Mouse (Mus musculus) layer of hippocampus, postnatal 25 days (tissue): ENCODE data around the gene Tbc1d17. TPM values are rescaled to one million over a fixed set of nuclear protein-coding genes. Genes with fewer than 3 reads are reported as not detected.
A peak's percentile ranks its signal among the peaks of the same experiment; 100 is the strongest.
"Not testable (repeated sequence)": the region's sequence is repeated elsewhere in the genome, so short reads cannot be mapped to it uniquely, and the experiment has no call there.

Source experiments
- DNase-seq, 2 experiments: peaks; one replicate each; pipeline ENCODE4 v3.0.0; 2022; ENCODE audit warnings: mixed read lengths in 2 of 2, low spot score in 1 of 2; ENCODE audit errors: extremely low spot score in 1 of 2
- total RNA-seq, 2 experiments: library from RNA; stranded (reverse); gene quantifications; 2 replicates each; pipeline ENCODE4 v1.2.3; 2021

Gene Tbc1d17
- total RNA-seq, result 10 to 100 TPM; 59.0 to 61.0 TPM

DNA sequence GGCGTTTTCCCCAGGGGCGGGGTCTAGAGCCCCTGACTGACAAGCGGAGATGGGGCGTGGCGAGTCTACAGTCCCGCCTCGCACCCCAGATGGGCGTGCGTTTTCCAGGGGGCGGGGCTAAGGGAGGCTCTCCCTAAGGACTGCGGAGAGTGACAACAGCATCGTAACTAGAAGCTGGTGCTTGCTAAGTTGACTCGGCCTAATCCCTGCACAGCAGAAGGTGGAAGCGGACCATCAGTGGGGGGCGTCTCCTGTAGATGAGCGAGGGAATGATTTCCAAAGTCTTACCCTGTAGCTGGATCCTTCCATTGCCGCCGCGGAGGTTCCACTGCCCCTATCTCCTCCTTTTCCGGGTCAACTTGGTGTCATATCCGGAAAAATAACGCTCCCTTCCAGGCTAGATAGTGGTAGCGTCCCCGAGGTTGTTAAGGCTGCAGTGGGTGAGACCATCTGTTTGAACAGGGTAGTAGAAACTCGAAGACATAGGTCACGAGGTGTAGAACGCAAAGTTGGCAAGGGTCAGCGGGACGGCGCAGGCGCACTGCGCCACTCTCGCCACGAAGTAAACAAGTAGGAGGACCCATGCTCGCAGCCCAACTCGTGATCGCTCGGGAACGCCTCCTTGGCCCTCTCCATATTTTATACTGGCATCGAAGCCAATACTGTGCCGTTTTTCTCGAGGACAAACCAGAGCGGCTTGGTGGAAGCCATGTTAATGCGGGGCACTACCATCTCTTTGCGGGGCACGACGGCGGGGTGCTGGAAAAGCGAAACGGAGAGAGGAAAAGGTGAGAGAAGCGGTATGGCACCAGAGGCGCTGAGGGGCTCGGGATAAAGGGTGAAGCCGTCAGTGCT is at the start of gene Tbc1d17, which contains the start of gene Akt1s1:
Gene Tbc1d17, minus strand, starts transcription at position 519 of the 855 bp plus-strand sequence.
Gene Akt1s1, plus strand, starts transcription at position 431 of the 855 bp plus-strand sequence.
- peak; percentile 97 to 98 for DNase-seq

DNA sequence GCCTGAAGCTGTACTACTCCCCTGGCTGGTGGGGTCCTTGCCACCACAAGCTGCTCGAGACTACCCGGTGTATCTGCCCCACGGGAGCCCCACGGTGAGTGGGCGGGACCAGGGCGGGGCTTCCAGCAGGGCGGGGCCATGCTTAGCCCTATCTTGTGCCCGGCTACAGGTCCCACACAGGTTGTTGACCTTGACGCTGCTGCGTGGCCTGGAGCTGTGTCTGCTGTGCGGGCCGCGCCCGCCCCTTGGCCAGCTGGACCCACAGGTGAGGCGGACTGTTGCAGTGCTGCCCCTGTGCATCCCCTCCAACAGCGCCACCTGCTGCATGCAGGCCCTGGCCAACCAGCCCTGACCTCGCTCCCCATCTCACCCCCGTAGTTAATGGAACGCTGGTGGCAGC is 49.7 kb upstream of the Tbc1d17 start:
- DNase-seq, result no peak

DNA sequence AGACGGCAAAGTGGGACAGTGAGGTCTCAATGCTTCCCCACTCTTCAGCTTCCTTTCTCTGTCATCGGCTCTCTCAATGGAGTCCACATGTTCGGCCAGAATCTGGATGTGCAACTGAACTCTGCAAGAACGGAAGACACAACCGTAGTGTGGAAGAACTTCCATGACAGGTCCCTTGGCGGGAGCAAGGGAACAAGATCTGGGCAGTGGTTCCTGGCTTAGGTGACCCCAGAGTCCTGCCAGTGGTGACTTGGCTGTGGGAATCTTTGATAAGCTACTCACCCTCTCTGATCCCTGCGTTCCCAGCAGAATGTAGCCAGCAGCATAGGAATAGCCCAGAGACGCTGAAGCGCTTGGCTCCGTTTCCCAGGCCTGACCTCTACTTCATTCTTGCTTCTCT is 47.6 kb upstream of the Tbc1d17 start:
- DNase-seq, result no peak

DNA sequence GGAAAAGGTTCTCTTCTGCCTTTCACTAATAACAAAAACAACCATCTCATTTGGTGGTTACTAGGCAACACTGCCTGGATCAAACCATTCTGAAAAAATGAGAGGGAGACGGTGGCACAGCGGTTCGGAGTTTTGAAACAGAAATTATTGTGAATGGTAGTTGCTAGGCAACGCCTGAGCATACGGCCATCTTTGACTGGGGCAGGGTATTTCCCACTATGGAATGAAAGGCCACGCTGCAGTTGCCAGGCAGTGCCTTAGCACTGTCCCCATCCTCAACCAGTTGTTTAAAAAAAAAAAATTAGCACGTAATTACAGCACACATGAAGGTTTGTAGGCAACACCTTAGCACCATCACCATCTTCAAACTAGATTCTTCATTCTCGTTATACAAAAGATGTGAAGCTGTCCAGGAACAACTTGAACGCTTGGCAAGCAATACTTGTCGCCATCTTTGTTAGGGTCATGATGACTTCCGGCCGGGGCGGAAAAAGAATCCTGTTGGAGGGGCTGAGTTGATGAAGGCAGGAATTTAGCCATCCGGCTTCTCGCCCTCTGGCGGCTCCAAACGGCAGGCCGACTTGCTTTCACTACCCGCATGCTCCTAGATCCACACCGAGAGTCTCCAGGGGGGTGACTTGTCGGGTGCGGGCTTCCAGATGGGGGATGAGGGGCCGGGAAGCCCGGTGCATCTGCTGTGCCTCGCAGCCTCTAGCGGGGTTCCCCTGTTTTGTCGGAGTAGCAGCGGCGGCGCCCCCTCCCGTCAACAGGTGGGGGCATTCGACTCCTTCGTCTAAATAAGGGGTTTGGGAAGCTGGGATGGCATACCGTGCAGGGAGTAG is 46.9 kb upstream of the Tbc1d17 start, which contains the start of gene Fuz:
Gene Fuz, plus strand, starts transcription at position 487 of the 842 bp plus-strand sequence.
- peak; percentile 76 to 88 for DNase-seq

DNA sequence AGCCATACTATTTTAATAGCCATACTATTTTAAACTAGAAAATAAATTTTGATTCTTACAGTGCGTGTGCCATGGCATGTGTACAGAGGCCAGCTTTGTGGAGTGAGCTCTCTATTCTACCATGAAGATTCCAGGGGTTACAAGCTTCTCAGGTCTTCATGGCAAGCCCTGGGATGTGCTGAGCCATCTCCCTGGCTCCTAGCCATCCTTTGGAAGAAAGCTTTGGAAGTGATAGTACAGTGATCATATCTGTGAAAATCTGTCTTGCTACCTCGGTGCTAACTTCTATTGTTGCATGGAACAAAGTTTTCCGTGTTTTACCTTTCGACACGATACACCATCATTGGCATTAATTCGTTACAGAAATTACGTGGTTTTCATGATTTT is 46.3 kb upstream of the Tbc1d17 start:
- no peak for DNase-seq

DNA sequence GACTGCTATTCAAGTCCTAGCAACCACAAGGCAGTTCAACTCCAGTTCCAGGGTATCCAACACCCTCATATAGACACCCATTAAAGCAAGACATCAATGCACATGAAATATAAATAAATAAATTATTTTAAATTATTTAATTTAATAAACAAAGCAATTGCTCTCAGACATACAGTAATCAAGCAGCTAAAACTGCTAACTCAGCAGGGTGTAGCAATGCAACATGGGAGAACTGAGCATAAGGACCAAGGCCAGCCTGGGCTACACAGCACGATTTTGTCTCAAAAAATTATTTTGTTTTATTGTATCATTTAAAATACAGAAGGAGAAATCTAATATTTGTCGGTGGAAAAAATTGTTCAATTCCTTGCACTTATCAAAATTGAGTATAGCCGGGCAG is 45.3 kb upstream of the Tbc1d17 start:
- no peak for DNase-seq

DNA sequence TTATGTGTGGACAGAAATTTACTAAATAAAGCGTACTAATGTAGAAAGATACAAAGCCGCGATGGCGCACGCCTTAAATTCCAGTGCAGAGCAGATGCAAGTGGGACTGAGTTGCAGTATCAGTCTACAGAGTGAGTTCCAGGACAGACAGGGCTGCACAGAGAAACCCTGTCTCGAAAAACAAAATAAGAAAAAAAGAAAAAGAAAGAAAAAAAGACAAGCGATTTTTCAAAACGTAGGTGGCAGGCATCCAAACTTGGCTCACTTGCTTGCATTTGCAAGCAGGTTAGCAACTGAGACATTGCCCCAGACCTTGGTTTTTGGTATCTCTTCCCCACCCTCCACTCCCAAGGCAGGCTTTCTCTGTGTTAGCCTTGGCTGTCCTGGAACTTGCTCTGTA is 44.3 kb upstream of the Tbc1d17 start:
- no peak for DNase-seq

DNA sequence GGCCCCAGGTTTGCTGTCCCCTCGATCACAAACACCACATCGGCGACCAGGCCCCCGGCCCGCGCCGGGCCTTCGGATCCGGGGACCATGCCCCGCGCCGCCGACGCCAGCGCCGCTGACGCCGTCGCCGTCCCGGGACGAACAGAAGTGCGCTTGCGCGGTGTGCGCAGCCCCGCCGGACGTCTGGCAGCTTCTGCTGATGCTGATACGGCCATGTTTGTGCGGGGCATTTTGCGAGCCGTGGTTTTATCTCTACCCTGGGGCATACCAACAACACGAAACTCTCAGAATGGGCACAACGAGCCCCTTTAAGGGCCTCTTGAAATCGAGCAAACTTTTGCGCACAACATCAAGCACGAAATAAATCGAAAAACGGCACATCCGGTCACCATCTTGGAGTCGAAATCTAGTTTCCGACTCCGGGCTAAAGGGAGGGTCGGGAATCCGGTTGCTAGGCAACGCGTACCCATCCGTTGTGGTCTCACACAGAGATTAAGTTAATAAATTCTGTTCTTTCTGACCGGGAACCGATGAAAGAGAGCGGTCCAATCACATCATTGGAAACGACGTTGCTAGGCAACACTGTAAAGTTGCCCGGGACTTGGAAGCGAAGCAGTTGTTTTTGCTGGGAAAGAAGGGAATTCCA is 43.5 kb upstream of the Tbc1d17 start, which contains the start of gene Med25:
Gene Med25, minus strand, starts transcription at position 437 of the 646 bp plus-strand sequence.
- peak; percentile 76 to 89 for DNase-seq

DNA sequence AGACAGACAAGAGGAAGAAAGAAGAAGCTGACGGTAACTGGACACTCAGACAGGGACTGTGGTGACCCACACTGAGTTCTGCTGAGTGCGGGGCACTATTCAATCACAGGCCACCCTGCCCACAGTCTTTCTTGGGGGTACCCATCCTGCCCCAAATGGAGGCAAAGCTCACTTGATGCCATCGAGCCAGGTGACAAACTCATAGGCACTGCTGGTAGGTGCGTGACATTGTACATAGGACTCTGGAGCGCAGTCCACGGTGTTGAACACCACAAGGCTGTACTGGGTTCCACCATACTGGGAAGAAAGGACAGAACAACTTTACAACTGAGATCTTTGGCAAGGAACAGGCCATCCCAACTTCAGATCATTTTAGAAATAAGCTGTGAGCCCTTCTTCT is 42.7 kb upstream of the Tbc1d17 start:
- DNase-seq, result no peak

DNA sequence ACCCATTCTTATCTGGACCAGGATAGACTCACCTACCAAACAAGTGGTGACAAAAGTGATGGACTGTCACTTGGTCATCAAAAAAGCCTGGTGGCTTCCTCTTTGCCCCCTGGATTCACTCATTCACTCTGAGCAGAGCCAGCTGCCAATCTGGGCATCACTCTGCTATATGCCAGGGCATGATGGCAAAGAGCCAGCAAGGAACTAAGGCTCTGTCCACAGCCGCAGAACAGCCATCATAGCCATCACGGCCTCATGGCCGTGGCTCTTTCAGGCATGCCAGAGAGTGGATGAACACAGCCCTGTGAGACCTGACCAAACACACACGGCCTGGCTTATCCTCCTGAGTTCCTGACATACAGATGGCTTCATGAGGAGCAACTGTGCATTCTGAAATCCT is 41.9 kb upstream of the Tbc1d17 start:
- DNase-seq, result no peak

DNA sequence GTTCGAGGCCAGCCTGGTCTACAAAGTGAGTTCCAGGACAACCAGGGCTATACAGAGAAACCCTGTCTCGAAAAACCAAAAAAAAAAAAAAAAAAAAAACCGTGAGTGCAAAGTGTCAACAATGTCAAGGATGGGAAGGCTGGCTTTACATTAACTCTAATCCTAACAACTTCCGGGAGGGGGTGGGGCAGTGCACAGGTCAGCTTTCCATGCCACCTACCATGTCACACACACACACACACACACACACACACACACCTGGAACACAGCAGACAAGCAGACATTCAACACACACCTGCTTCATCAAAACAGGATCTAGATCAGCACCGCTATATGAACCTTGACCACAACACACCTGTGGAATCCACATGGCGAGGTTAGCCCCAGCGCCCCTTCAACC is 41.3 kb upstream of the Tbc1d17 start:
- no peak for DNase-seq

DNA sequence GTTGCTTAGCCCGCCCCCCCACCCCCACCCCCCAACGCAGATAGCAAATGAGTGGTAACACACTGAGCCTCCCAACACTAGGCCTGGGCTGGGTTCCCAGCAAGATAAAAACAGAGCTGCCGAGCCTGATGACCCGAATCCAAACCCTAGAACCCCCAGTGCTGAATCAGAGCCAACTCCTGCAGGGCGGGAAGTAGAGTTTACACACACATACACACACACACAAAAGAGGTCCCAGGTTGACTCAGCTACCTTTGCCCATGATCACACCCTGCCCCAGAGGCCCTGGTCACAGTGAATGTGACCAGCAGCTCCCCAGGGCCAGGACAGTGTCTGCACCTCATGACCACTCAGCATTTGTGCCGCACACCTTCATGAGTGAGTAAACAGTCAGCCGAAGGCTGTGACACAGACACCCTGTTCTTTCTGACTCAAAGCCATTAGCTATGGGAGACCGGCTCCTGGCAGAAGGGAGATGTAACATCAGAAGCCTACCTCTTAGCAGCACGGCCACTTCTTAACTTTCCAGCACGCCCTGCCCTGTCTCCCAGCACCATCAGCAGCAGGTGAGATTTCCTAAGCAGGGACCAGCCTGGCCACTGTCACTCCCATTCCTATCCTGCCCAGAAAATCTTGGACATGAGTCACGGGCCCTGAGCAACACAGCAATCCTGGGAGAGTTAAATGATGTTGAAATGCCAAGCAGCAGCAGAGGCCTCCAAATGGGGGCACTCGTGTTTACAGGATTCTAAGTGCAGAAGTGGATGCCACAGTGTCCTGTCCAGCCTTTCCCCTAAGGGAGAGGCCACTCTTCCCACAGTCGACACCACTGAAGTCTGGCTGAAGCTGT is 39.6 kb upstream of the Tbc1d17 start:
- no peak for DNase-seq

DNA sequence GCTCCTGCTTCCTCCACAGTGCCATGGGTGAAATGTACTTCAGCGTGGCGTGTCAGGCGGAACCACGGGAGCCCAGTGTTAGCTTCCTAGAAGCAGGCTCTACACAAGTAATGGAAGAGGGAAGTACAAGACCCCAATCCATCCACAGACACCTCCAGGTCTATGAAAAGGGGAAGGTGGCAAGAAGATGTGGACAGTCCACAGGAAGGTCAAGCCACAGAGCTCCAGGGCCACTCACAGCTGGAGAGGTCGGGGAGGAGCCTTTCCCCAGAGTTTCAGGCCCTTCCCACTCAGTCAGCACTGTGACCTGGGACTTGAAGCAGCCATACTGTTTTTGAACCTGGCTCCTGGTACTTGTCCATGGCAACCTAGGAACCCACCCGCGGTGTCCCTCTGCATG is 38.1 kb upstream of the Tbc1d17 start:
- no peak for DNase-seq

DNA sequence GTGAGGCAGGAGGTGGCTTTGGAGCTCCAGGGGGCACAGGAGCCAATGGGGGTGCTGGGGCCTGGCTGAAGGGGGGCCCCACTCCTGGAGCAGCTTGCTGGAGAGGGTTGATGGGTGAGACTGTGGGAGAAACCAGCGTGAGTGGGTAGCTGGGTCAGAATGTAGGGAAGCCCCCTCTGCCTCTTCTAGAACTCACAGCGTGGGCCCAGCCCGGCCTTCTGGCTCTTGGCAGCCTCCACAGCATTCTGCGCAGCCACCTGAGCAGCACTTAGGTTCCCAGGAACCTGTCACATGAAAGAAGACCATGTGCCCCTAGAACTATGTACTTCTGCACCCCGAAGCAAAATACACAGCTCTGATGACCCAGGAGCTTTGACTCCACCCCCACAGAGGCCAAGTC is 35.8 kb upstream of the Tbc1d17 start:
- DNase-seq, result no peak

DNA sequence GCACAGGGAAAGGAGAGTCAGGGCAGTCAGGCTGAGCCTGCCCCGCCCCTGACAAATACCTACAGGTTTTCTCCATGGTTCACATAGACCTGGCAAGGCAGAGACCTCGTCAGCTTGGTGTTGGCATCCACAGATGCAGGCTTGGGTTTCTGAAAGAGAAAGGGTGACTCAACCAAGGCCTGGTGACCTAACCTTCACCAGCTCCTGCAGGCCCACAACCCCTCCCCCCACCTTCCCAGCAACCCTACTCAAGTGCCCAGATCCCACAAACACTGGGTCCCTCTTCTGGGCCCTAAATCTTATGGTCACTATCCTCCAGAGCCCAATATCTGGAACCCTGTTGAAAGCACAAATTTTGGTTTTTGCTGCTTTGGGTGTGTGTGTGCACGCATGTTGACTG is 34.2 kb upstream of the Tbc1d17 start:
- DNase-seq, result no peak

DNA sequence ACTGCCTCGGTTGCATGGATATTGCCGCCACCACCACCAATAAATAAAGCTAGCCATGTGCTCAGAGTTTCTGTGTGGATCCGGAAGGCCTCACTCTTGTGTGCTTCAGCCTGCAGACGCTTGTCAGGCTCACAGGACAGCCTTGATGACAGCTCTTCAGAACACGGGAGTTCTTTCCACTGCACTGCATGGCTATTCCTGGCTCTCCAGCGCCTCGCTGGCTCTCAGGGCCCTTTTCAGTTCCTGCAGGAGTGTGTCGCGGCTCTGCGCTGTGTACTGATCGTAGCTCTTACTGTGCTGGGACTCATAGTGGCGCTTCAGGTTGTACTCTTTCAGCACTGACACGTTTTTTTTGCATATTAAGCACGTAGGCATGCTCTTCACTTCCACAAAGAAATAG is 29.0 kb upstream of the Tbc1d17 start:
- DNase-seq, result no peak

DNA sequence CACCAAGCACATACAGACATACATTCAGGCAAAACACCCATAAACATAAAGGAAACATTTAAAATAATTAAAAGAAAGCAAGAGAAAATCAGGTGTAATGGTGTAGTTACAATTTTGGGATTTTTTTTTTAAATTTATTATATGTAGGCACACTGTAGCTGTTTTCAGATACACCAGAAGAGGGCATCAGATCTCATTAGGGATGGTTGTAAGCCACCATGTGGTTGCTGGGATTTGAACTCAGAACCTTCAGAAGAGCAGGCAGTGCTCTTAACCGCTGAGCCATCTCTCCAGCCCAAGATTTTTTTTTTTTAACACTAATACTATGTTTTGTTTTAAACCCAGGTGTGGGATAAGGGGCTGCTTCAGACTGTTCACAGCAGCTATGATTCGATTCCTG is 22.9 kb upstream of the Tbc1d17 start:
- DNase-seq, result not testable (repeated sequence)

DNA sequence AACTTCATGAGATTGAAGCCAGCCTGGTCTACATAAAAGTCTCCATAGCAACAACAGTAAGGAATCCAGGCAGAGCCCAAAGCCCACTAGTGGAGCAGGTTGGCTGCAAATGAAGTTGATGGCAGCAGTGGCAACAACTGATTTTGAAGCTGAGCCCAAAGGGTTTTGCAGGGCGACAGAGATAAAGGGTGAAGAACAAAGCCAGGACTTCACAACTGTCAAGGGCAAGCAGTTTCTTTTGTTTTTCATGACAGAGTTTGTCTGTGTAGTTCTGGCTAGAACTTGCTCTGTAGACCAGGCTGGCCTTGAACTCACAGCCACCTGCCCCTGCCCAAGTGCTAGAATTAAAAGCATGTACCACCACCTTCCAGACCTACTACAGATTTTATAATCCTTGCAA is 22.3 kb upstream of the Tbc1d17 start:
- no peak for DNase-seq

DNA sequence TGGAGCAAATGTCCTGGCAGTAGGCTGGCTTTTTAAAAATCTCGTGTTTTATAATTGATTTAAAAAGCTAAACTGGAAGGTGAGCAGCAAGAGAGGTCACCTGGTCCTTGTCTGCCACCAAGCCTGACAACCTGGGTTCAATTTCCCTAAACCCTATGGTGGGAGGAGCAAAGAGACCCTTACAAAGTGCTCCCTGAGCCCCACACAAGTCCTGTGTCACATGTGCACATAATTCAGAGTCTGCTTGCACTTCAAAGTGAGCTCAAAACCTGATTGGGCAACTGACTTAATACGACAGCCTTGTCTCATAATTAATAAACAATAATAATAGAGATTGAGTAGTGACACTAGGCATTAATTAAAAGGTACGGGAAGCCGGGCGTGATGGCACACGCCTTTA is 21.7 kb upstream of the Tbc1d17 start:
- no peak for DNase-seq
